Mouse (Mus musculus) liver, embryonic 16.5 days (tissue): ENCODE data around the gene Il2. TPM values are rescaled to one million over a fixed set of nuclear protein-coding genes. Genes with fewer than 3 reads are reported as not detected.

Experiments
- ATAC-seq: fragments of 200-750 bp; cut with Nextera tagmentation; 2 replicates; pipeline ENCODE4 v1.8.0; 2017; ENCODE audit warnings: low read depth, mild to moderate bottlenecking, moderate number of reproducible peaks, moderate library complexity
- H3K27ac ChIP-seq: fragments of 300-500 bp; sonication (generic); 2 replicates; pipeline ENCODE4 v1.5.1; 2014; ENCODE audit warnings: mild to moderate bottlenecking, low read length
- H3K27me3 ChIP-seq: fragments of 300-500 bp; sonication (generic); 2 replicates; pipeline ENCODE4 v1.6.1; 2014; ENCODE audit warnings: low read depth, low read length, mixed read lengths; ENCODE audit not compliant: control insufficient read depth, insufficient read depth
- H3K36me3 ChIP-seq: fragments of 300-500 bp; sonication (generic); 2 replicates; pipeline ENCODE4 v1.6.1; 2014; ENCODE audit warnings: mild to moderate bottlenecking; ENCODE audit not compliant: control insufficient read depth, insufficient read depth
- H3K4me1 ChIP-seq: fragments of 300-500 bp; sonication (generic); 2 replicates; pipeline ENCODE4 v1.6.1; 2014; ENCODE audit warnings: low read depth, low read length, mixed read lengths; ENCODE audit not compliant: control insufficient read depth
- H3K4me2 ChIP-seq: fragments of 300-500 bp; sonication (generic); 2 replicates; pipeline ENCODE4 v1.6.1; 2014; ENCODE audit warnings: low read depth, low read length, mixed read lengths
- H3K4me3 ChIP-seq: fragments of 300-500 bp; sonication (generic); 2 replicates; pipeline ENCODE4 v1.5.1; 2014; ENCODE audit warnings: low read depth, mild to moderate bottlenecking, low read length
- H3K9ac ChIP-seq: fragments of 300-500 bp; sonication (generic); 2 replicates; pipeline ENCODE4 v1.6.1; 2014; ENCODE audit warnings: low read depth, low read length
- H3K9me3 ChIP-seq: fragments of 300-500 bp; sonication (generic); replicated peaks from 2 replicates; pipeline ENCODE4 v1.6.1; 2016; ENCODE audit warnings: low read length; ENCODE audit not compliant: control insufficient read depth
- WGBS: fragments of 180-500 bp; shearing (Covaris S2); extraction: QIAGEN DNeasy Blood & Tissue Kit; methylation state at CpG from one replicate; pipeline ENCODE4 v1.1.7; 2014; ENCODE audit not compliant: insufficient replicate concordance; 5-methylcytosine and 5-hydroxymethylcytosine counted together
- polyA plus RNA-seq: library from polyadenylated mRNA; unstranded; fragments of >200 nt; fragmentation: Nextera tagmentation; extraction: Ambion mirVana; gene quantifications from 2 replicates; pipeline ENCODE4 v1.2.1, GENCODE M21; 2015

The Il2 gene
- polyA plus RNA-seq, 1 experiment from 2014 or later, result not detected

DNA sequence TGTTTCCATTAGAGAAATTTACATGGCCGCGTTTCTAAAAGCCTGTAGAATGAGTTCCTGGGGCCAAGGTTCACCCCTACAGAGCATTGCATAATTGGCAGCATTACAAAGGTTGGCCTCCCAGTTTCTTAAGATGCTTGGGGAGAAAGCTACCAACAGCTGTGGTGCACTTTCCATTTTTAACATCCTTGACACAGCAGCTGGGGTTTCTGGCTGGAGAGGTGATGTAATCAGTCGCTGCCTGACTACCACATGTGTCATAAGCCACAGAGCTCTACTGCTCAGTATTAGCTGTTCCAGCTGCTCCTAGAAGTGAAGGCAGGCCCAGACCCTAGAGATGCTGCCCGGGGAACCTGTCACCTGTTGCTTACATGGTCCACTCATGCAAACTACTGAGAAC is 2.5 kb upstream of the Il2 start:
- H3K4me2 ChIP-seq, result no peak overlapping the region
- no peaks in the 10 kb centered on the region for H3K27me3 ChIP-seq
- H3K4me3 ChIP-seq, result no peak overlapping the region
- no peaks in the 10 kb centered on the region for H3K36me3 ChIP-seq
- no peak for ATAC-seq
- H3K27ac ChIP-seq, result no peak overlapping the region
- H3K9me3 ChIP-seq, result no peaks in the 10 kb centered on the region
- no peaks in the 10 kb centered on the region for H3K4me1 ChIP-seq
- 24% methylated on average over 4 of the region's 4 CpGs for WGBS
- H3K9ac ChIP-seq, result no peak overlapping the region

DNA sequence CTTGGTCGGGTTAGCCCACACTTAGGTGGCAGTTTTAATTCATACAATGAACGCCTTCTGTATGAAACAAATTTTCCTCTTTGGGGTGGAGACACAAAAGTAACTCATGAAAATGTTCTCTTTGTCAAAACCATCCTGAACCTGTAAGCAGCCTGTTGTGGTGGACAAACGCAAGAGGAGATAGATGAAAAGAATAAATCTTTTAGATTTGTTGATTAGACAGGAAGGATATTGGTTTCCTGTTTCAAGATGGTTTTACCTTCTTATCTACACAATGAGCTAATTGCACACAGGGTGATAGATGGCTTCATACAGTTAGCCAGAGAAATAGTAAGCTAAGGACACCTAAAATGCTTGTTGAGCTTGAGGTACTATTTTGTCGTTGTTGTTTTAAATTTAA is 403 bp upstream of the Il2 start:
- Histone ChIP-seq H3K9me3 (no peaks in the 10 kb centered on the region), H3K27ac (no peak overlapping the region), H3K4me1 (no peaks in the 10 kb centered on the region), H3K9ac (no peak overlapping the region), H3K27me3 (no peaks in the 10 kb centered on the region), H3K4me2 (no peak overlapping the region), H3K36me3 (no peaks in the 10 kb centered on the region), H3K4me3 (no peak overlapping the region)
- 21% methylated on average over 4 of the region's 4 CpGs for WGBS
- no peak for ATAC-seq

DNA sequence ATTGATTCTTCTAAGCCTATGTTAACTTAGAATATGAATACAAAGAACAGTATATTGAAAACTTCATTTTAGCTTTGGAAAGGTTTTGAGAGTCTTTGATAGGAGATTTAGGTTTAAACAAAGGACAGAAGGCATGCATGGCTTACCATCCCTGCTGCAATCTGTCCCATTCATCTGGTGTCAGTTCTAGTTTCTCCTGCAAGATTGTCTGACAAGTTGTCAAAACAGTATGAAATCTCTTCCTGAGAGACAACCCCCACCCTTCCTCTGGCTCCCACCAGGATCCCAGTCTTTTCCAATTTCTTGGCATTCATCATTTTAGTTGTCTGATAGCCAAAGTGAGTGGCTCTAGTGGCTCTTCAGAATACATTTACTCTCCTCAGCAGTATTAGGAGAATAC is 35.0 kb downstream of the Il2 start:
- Histone ChIP-seq H3K4me1 (no peaks in the 10 kb centered on the region), H3K9ac (no peak overlapping the region), H3K27me3 (no peaks in the 10 kb centered on the region), H3K4me3 (no peak overlapping the region), H3K9me3 (no peaks in the 10 kb centered on the region), H3K27ac (no peak overlapping the region), H3K36me3 (no peaks in the 10 kb centered on the region), H3K4me2 (no peak overlapping the region)
- no peak for ATAC-seq

DNA sequence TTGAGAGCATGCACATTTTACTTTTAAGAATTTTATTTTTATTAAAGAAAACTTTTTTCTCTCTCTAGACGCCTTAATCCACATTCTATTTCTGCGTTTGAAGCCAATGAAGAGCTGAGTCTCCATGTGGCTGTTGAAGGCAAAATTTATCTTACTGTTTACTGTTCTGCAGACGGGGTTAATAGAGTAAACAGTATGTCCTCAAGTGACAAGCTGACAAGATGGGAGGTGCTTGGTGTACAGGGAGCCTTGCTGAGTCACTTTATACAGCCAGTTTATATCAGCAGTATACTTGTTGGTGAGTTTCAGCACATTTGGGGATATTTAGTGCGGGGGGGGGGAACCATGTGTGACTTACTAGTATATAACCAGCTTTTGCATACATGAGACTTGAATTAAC is 40.9 kb downstream of the Il2 start:
- H3K4me1 ChIP-seq, result no peaks in the 10 kb centered on the region
- WGBS, result 52% methylated on average over 4 of the region's 4 CpGs

DNA sequence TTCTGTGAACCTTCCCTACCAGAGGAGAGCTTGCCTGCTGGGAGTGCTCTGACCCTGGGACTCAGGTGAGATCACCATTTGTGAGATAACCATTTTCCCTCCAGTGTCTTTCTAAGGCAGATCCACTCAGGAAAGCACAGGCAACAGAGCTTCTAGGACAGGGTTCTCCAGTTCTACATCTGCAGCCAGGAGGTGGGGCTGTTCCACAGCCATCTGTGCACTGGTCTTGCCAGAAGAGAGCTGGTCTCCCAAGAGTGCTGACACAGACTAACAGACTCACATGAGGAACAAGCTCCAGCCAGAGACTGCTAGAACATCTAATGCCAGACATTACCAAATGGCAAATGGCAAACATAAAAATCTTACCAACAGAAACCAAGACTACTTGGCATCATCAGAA is 52.5 kb downstream of the Il2 start:
- H3K27ac ChIP-seq, result no peak overlapping the region
- no peaks in the 10 kb centered on the region for H3K36me3 ChIP-seq
- H3K4me2 ChIP-seq, result no peak overlapping the region
- no peak overlapping the region for H3K9ac ChIP-seq
- no peaks in the 10 kb centered on the region for H3K4me1 ChIP-seq
- H3K4me3 ChIP-seq, result no peak overlapping the region
- no peaks in the 10 kb centered on the region for H3K27me3 ChIP-seq
- no peaks in the 10 kb centered on the region for H3K9me3 ChIP-seq
- no peak for ATAC-seq

More for the DNA sequence above, 40.9 kb downstream of the Il2 start:
- Histone ChIP-seq H3K27me3 (no peaks in the 10 kb centered on the region), H3K27ac (no peak overlapping the region), H3K4me2 (no peak overlapping the region), H3K9me3 (no peaks in the 10 kb centered on the region), H3K4me3 (no peak overlapping the region), H3K9ac (no peak overlapping the region), H3K36me3 (no peaks in the 10 kb centered on the region)
- ATAC-seq, result no peak

Other genes with a start within 250 kb of the Il2 start
- 0.05 and 0.09 TPM in 2 replicates for gene Adad1, start 62.4 kb downstream of the Il2 start, polyA plus RNA-seq
- gene Il21, start 106.7 kb upstream of the Il2 start, polyA plus RNA-seq, result not detected in 2 replicates
- gene Bbs12, start 186.6 kb upstream of the Il2 start, polyA plus RNA-seq, result 2.0 and 2.2 TPM in 2 replicates
- gene Cetn4, start 186.7 kb upstream of the Il2 start, polyA plus RNA-seq, result 0.95 and 1.1 TPM in 2 replicates
- gene Fgf2, start 222.4 kb upstream of the Il2 start, polyA plus RNA-seq, result 0.15 and 0.73 TPM in 2 replicates